Mouse (Mus musculus): ENCODE measurements around the gene Klrc2. TPM values are rescaled to one million over a fixed set of nuclear protein-coding genes. Genes with fewer than 3 reads are reported as not detected.
"Not testable (repeated sequence)": the region's sequence is repeated elsewhere in the genome, so short reads cannot be mapped to it uniquely, and the experiment has no call there.

The Klrc2 gene
- not detected in 2 replicates for total RNA-seq (2014; rRNA removed)
- not detected in 2 replicates for polyA plus RNA-seq (2015; fragmentation: Nextera tagmentation; extraction: Ambion mirVana)

DNA sequence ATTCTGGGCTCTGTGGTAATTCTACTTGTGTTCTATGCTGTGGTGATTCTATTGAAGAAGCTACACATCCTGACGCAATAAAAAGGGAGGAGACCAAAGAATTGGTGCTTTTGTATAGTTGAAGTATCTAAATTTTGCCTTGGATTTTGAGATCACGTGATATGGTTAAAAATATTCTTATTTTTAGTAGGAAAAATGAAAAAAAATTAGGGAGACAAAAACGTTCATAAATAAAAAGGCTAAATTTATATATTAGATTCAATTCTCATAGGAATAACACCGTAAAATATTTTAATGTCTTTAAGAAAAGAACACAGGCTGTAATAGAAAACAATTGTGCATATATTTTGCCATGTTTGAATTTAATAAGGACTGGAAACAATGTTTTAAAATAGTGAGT lies at the start of gene Klrc2:
Klrc2 (minus strand) TSS at position 101 of the 400 bp plus-strand sequence.
- ATAC-seq (ENCODE audit: low FRiP score); H3K9ac ChIP-seq (replicated peaks; ENCODE audit: low read length, poor library complexity, severe bottlenecking); DNase-seq (ENCODE audit: low spot score); H3K27ac ChIP-seq (ENCODE audit: low read depth, low read length); H3K9me3 ChIP-seq (ENCODE audit: low read length); H3K4me2 ChIP-seq (ENCODE audit: low read depth, low read length, poor library complexity, severe bottlenecking); H3K4me1 ChIP-seq (ENCODE audit: insufficient read depth, low read length); H3K4me3 ChIP-seq (ENCODE audit: low read depth, low read length); H3K27me3 ChIP-seq (ENCODE audit: insufficient read depth, low read length); H3K36me3 ChIP-seq (ENCODE audit: insufficient read depth, low read length): not testable (repeated sequence)
- 81% methylated on average over 4 of the region's 4 CpGs for WGBS

- not testable (repeated sequence) for H3K9ac ChIP-seq (replicated peaks; ENCODE audit: low read length, poor library complexity, severe bottlenecking); ATAC-seq (ENCODE audit: low FRiP score)
- 81% methylated on average over 10 of the region's 10 CpGs for WGBS
These were observed 30.9 kb upstream of the Klrc2 start for GRCm38 (mm10) chr6:129691436-129691835.

GRCm38 (mm10) chr6:129680379-129680778 lies 19.9 kb upstream of the Klrc2 start:
- H3K27me3 ChIP-seq (ENCODE audit: insufficient read depth, low read length): no peaks in the 10 kb centered on the region
- 70% methylated on average over 1 of the region's 1 CpGs for WGBS
- H3K9ac ChIP-seq (replicated peaks; ENCODE audit: low read length, poor library complexity, severe bottlenecking): no peak overlapping the region
- no peak for TF ChIP-seq CTCF (IDR thresholded peaks at IDR 0.05)
- H3K4me3 ChIP-seq (ENCODE audit: low read depth, low read length): no peak overlapping the region
- no peak for ATAC-seq (ENCODE audit: low FRiP score)
- no peaks in the 10 kb centered on the region for H3K4me1 ChIP-seq (ENCODE audit: insufficient read depth, low read length)
- H3K27ac ChIP-seq (ENCODE audit: low read depth, low read length): no peak overlapping the region
- no peak overlapping the region for H3K4me2 ChIP-seq (ENCODE audit: low read depth, low read length, poor library complexity, severe bottlenecking)
- H3K9me3 ChIP-seq (ENCODE audit: low read length): no peaks in the 10 kb centered on the region
- H3K36me3 ChIP-seq (ENCODE audit: insufficient read depth, low read length): no peaks in the 10 kb centered on the region
- no peak for DNase-seq (ENCODE audit: low spot score)

More at GRCm38 (mm10) chr6:129691436-129691835, 30.9 kb upstream of the Klrc2 start:
- H3K4me2 ChIP-seq (ENCODE audit: low read depth, low read length, poor library complexity, severe bottlenecking); H3K4me3 ChIP-seq (ENCODE audit: low read depth, low read length); H3K27ac ChIP-seq (ENCODE audit: low read depth, low read length); DNase-seq (ENCODE audit: low spot score); H3K36me3 ChIP-seq (ENCODE audit: insufficient read depth, low read length); H3K9me3 ChIP-seq (ENCODE audit: low read length); H3K4me1 ChIP-seq (ENCODE audit: insufficient read depth, low read length); H3K27me3 ChIP-seq (ENCODE audit: insufficient read depth, low read length): not testable (repeated sequence)

- Histone ChIP-seq H3K36me3 (ENCODE audit: insufficient read depth, low read length) (no peaks in the 10 kb centered on the region), H3K9me3 (ENCODE audit: low read length) (no peaks in the 10 kb centered on the region), H3K27ac (ENCODE audit: low read depth, low read length) (no peak within 1 kb of the TSS), H3K4me3 (ENCODE audit: low read depth, low read length) (no peak within 1 kb of the TSS), H3K4me2 (ENCODE audit: low read depth, low read length, poor library complexity, severe bottlenecking) (no peak within 1 kb of the TSS), H3K9ac (replicated peaks; ENCODE audit: low read length, poor library complexity, severe bottlenecking) (no peak within 1 kb of the TSS), H3K4me1 (ENCODE audit: insufficient read depth, low read length) (no peaks in the 10 kb centered on the region), H3K27me3 (ENCODE audit: insufficient read depth, low read length) (no peaks in the 10 kb centered on the region)
- 76% methylated on average over 3 of the region's 3 CpGs for WGBS
- no peak for TF ChIP-seq CTCF (IDR thresholded peaks at IDR 0.05)
- no peak for ATAC-seq (ENCODE audit: low FRiP score)
- DNase-seq (ENCODE audit: low spot score): no peak
These were observed 18.4 kb upstream of the Klrc2 start, which contains the start of gene Klrc1 for GRCm38 (mm10) chr6:129678873-129679272. TSS of gene Klrc1 (minus strand) at chr6:129678973.

- H3K27ac ChIP-seq (ENCODE audit: low read depth, low read length); H3K4me3 ChIP-seq (ENCODE audit: low read depth, low read length); H3K36me3 ChIP-seq (ENCODE audit: insufficient read depth, low read length); H3K9ac ChIP-seq (replicated peaks; ENCODE audit: low read length, poor library complexity, severe bottlenecking); ATAC-seq (ENCODE audit: low FRiP score); H3K27me3 ChIP-seq (ENCODE audit: insufficient read depth, low read length); DNase-seq (ENCODE audit: low spot score); H3K4me2 ChIP-seq (ENCODE audit: low read depth, low read length, poor library complexity, severe bottlenecking); H3K9me3 ChIP-seq (ENCODE audit: low read length); H3K4me1 ChIP-seq (ENCODE audit: insufficient read depth, low read length): not testable (repeated sequence)
- no CpG with 5 or more reads among the region's 3 CpGs for WGBS
These were observed 812 bp upstream of the Klrc2 start for GRCm38 (mm10) chr6:129661301-129661700.

GRCm38 (mm10) chr6:129644054-129644453 lies 16.4 kb downstream of the Klrc2 start:
- H3K4me2 ChIP-seq (ENCODE audit: low read depth, low read length, poor library complexity, severe bottlenecking); H3K4me1 ChIP-seq (ENCODE audit: insufficient read depth, low read length); ATAC-seq (ENCODE audit: low FRiP score); H3K27me3 ChIP-seq (ENCODE audit: insufficient read depth, low read length); DNase-seq (ENCODE audit: low spot score); H3K36me3 ChIP-seq (ENCODE audit: insufficient read depth, low read length); H3K4me3 ChIP-seq (ENCODE audit: low read depth, low read length); H3K9ac ChIP-seq (replicated peaks; ENCODE audit: low read length, poor library complexity, severe bottlenecking); H3K27ac ChIP-seq (ENCODE audit: low read depth, low read length); H3K9me3 ChIP-seq (ENCODE audit: low read length): not testable (repeated sequence)
- no CpG with 5 or more reads among the region's 3 CpGs for WGBS

- not testable (repeated sequence) for DNase-seq (ENCODE audit: low spot score); H3K4me1 ChIP-seq (ENCODE audit: insufficient read depth, low read length); H3K9ac ChIP-seq (replicated peaks; ENCODE audit: low read length, poor library complexity, severe bottlenecking); H3K4me3 ChIP-seq (ENCODE audit: low read depth, low read length); H3K27ac ChIP-seq (ENCODE audit: low read depth, low read length); H3K36me3 ChIP-seq (ENCODE audit: insufficient read depth, low read length); H3K9me3 ChIP-seq (ENCODE audit: low read length); ATAC-seq (ENCODE audit: low FRiP score); H3K4me2 ChIP-seq (ENCODE audit: low read depth, low read length, poor library complexity, severe bottlenecking); H3K27me3 ChIP-seq (ENCODE audit: insufficient read depth, low read length)
- 89% methylated on average over 3 of the region's 3 CpGs for WGBS
These were observed 17.3 kb downstream of the Klrc2 start, which contains the start of gene Klrc3 for GRCm38 (mm10) chr6:129643237-129643636. TSS of gene Klrc3 (minus strand) at chr6:129643337.

DNA sequence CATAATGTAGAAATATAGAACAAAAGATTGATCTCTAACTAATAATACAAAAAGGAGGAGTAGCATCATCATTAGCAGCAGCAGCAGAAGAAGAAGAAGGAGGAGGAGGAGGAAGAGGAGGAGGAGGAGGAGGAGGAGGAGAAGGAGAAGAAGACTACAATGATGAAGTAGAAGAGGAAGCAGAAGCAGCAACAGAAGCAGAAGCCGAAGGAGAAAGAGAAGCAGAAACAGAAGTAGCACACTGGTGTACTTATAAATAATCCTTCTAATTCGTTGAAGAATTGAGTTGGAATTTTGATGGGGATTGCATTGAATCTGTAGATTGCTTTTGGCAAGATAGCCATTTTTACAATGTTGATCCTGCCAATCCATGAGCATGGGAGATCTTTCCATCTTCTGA lies 29.4 kb downstream of the Klrc2 start:
- not testable (repeated sequence) for H3K27me3 ChIP-seq (ENCODE audit: insufficient read depth, low read length); DNase-seq (ENCODE audit: low spot score); H3K4me2 ChIP-seq (ENCODE audit: low read depth, low read length, poor library complexity, severe bottlenecking); H3K4me1 ChIP-seq (ENCODE audit: insufficient read depth, low read length); H3K9ac ChIP-seq (replicated peaks; ENCODE audit: low read length, poor library complexity, severe bottlenecking); H3K27ac ChIP-seq (ENCODE audit: low read depth, low read length); H3K9me3 ChIP-seq (ENCODE audit: low read length); H3K36me3 ChIP-seq (ENCODE audit: insufficient read depth, low read length); ATAC-seq (ENCODE audit: low FRiP score); H3K4me3 ChIP-seq (ENCODE audit: low read depth, low read length)
- 84% methylated on average over 2 of the region's 2 CpGs for WGBS
